Mouse (Mus musculus): ENCODE data around the gene Asb16.

DNA sequence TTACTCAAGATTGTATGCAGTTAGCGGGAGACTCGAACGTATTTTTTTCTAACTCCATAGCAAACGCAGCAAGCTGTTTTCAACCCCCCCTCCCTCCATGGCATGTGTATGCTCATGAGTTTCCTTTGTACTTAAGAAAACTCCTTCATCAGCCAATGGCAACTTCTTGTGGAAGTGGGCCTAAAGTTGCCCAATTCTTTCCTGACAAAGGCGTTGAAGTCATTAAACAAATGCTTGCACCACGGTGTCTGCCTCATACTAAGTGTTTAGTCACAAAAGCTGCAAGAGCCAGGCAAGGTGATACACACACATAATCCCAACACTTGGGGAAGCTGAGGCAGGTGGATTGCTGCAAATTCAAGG, 22.3 kb upstream of the Asb16 start:
- TF ChIP-seq CTCF (IDR thresholded peaks at IDR 0.05; ENCODE audit: extremely low read depth, insufficient read depth, insufficient read length, insufficient replicate concordance) (no peak), POLR2A (IDR thresholded peaks at IDR 0.05; ENCODE audit: low read depth, low read length) (no peak)
